Mouse (Mus musculus) cerebellum, adult 2 months (tissue): Measurements from ENCODE around the gene Sp3.

ENCODE experiments used
- CTCF ChIP-seq: fragments of 200-500 bp; IDR thresholded peaks from 2 replicates; pipeline ENCODE4 v1.5.1; 2011; ENCODE audit warnings: low read depth, mild to moderate bottlenecking, control low read depth, low read length, moderate library complexity, borderline replicate concordance; ENCODE audit not compliant: insufficient read depth
- POLR2A ChIP-seq: fragments of 200-500 bp; IDR thresholded peaks from 2 replicates; pipeline ENCODE4 v1.6.1; 2011; ENCODE audit warnings: low read length, control low read depth, borderline replicate concordance; ENCODE audit not compliant: insufficient read depth

- TF ChIP-seq CTCF = no peak
- TF ChIP-seq POLR2A = no peak
Observed at GRCm38 (mm10) chr2:72996808-72997378, 16.6 kb upstream of the Sp3 start.
